Mouse (Mus musculus) mesoderm, embryonic 11.5 days (tissue): ENCODE data around the gene Vmn2r98.
"Not testable (repeated sequence)": the region's sequence is repeated elsewhere in the genome, so short reads cannot be mapped to it uniquely, and the experiment has no call there.

ENCODE experiments used
- DNase-seq: peaks from one replicate; pipeline ENCODE4 v3.0.0-alpha.2; 2012; ENCODE audit warnings: low read depth, low spot score

The Vmn2r98 gene

GRCm38 (mm10) chr17:19053160-19053559, at the start of gene Vmn2r98:
Gene Vmn2r98, plus strand, starts transcription at chr17:19053460.
- DNase-seq: not testable (repeated sequence)

DNA sequence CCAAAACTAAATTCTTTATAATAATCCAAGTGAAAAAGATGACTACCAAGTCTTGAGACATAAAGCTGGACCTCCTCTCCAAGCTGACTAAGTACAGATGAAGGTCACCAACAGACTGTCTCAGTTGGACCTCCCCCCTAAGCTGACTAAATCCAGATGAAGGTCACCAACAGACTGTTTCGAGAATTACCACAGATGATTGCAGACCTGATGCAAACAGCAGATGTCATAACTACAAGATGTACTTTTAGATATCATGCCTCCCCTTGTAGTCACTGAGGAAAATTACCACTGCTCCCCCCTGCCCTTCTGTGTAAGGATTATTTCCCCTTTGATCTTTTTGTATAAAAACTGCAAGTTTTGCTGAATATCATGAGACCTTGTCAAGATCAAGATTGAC, 21.8 kb upstream of the Vmn2r98 start:
- DNase-seq: not testable (repeated sequence)

DNA sequence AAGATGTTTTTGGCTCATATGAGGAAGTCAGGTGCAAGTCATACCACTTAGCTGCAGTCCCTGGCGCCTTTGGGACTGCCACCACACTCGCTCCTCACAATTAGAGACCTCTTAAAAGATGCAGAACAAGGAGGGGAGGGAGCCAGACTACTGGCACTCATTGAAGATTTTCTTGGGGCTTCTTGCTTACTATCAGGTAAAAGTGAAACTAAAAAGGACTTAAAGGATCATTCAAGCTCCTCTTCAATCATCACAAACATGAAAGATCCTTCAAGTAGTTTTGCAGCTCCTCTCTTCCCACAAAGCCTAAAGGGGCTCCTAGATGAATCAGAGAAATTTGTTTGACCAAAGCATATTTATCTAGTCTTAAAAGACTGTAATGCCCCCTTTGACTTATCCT, 21.3 kb upstream of the Vmn2r98 start:
- no peak for DNase-seq

DNA sequence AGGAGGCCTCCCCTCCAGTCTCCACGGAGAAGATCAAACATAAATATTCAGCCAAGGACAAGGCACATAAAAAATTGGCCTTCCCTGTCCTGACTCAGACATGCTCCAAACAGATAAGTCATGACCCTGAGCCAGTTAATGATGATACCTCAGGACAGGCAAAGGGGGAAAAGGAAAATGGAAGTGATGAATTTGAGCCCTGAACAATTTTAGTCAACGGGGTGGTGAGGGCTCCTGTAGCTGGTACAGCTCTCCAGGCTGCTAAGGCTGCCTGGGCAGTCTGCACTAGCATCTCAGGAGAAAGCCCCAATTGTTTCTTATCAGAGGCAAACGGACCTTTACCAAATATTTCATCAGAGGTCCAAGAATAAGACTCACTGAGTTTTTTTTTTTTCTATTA, 20.5 kb upstream of the Vmn2r98 start:
- no peak for DNase-seq
